Mouse (Mus musculus) embryonic facial prominence, embryonic 13.5 days (tissue): ENCODE measurements at regions not wholly inside any gene's neighbourhood (a gene's known extent, or its start where the extent isn't known, plus 50 kb on each side); places are given as distances from the start of the nearest gene placed in this dataset.
A peak's percentile ranks its signal among the peaks of the same experiment; 100 is the strongest.

Experiments used
- ATAC-seq: fragments of 200-750 bp; cut with Nextera tagmentation; 2 replicates; pipeline ENCODE4 v1.8.0; 2017; ENCODE audit warnings: low read depth; ENCODE audit not compliant: insufficient number of reproducible peaks, insufficient read depth, low FRiP score, low TSS enrichment
- H3K27ac ChIP-seq: fragments of 300-500 bp; sonication (generic); 2 replicates; pipeline ENCODE4 v1.5.1; 2015; ENCODE audit warnings: moderate library complexity, mild to moderate bottlenecking, inconsistent platforms
- H3K27me3 ChIP-seq: fragments of 300-500 bp; sonication (generic); 2 replicates; pipeline ENCODE4 v1.6.1; 2015; ENCODE audit warnings: mild to moderate bottlenecking, inconsistent platforms
- H3K36me3 ChIP-seq: fragments of 300-500 bp; sonication (generic); 2 replicates; pipeline ENCODE4 v1.6.1; 2015; ENCODE audit warnings: mild to moderate bottlenecking, inconsistent platforms
- H3K4me1 ChIP-seq: fragments of 300-500 bp; sonication (generic); 2 replicates; pipeline ENCODE4 v1.6.1; 2015; ENCODE audit warnings: inconsistent platforms
- H3K4me2 ChIP-seq: fragments of 300-500 bp; sonication (generic); 2 replicates; pipeline ENCODE4 v1.6.1; 2015; ENCODE audit warnings: moderate library complexity, mild to moderate bottlenecking, inconsistent platforms
- H3K4me3 ChIP-seq: fragments of 300-500 bp; sonication (generic); 2 replicates; pipeline ENCODE4 v1.5.1; 2015; ENCODE audit warnings: mild to moderate bottlenecking, inconsistent platforms
- H3K9ac ChIP-seq: fragments of 300-500 bp; sonication (generic); 2 replicates; pipeline ENCODE4 v1.6.1; 2015; ENCODE audit warnings: mild to moderate bottlenecking, inconsistent platforms
- H3K9me3 ChIP-seq: fragments of 300-500 bp; sonication (generic); 2 replicates; pipeline ENCODE4 v1.6.1; 2016; ENCODE audit warnings: inconsistent platforms
- WGBS: fragments of 180-500 bp; shearing (Covaris S2); methylation state at CpG from one replicate; pipeline ENCODE4 v1.1.7; 2015; ENCODE audit warnings: mixed read lengths; 5-methylcytosine and 5-hydroxymethylcytosine counted together

GRCm38 (mm10) chr14:99593864-99594263 lies 295.4 kb downstream of the Klf5 start:
- Histone ChIP-seq H3K9me3 (no peaks in the 10 kb centered on the region), H3K4me3 (no peak overlapping the region), H3K9ac (no peak overlapping the region), H3K27ac (no peak overlapping the region; the same call in 1 of the 2 replicates), H3K27me3 (no peaks in the 10 kb centered on the region), H3K36me3 (no peaks in the 10 kb centered on the region), H3K4me2 (no peak overlapping the region), H3K4me1 (peaks cover 5% of the 10 kb centered on the region; the same call in 1 of the 2 replicates)
- WGBS = 27% methylated on average over 6 of the region's 6 CpGs
- no peak for ATAC-seq

DNA sequence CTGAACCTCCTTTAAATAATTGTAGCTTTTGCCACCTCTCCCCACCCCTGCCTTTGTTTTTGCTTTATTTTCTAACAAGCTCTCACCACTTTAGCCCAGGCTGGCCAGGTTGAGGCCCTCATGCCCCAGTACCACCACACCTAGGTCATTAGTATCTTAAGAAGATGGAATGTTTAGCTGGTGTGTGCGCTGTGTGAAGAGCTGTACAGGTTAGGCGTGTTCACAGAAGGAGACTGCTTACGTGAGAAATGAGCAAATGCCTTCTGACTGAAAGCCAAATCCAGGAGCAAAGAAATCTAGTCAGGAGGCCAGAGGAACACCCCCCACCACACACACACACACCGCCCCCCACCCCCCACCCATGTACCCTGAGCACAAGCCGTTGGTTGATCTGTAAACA lies 303.4 kb downstream of the Klf5 start:
- no peaks in the 10 kb centered on the region for H3K27me3 ChIP-seq

DNA sequence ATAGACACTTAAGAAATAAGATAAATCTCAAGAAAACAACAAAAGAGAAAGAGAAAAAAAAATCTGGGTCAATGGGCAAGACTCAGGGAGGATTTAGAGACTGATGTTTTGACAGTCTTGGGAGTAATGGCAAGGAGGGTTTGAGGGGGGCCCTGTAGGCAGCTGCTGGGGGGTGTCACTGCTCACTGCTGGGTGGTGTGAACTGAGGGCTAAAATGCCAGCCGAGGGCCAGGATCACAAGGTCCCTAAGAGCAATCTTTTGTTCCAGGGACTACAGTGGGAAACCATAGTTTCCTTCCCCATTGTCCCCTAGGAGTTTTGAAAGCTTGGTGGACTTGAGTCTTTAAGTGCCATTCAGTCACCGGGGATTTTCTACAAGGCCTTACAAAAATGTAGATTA lies 304.8 kb downstream of the Klf5 start:
- no peak overlapping the region for H3K27ac ChIP-seq
- no peaks in the 10 kb centered on the region for H3K27me3 ChIP-seq
- 56% methylated on average over 2 of the region's 2 CpGs for WGBS
- H3K9me3 ChIP-seq = no peaks in the 10 kb centered on the region
- H3K4me1 ChIP-seq = no peaks in the 10 kb centered on the region
- H3K36me3 ChIP-seq = no peaks in the 10 kb centered on the region
- ATAC-seq = no peak
- no peak overlapping the region for H3K9ac ChIP-seq
- H3K4me2 ChIP-seq = no peak overlapping the region
- H3K4me3 ChIP-seq = no peak overlapping the region

More for the DNA sequence above, 303.4 kb downstream of the Klf5 start:
- no peak overlapping the region for H3K27ac ChIP-seq
- no peak overlapping the region for H3K9ac ChIP-seq
- H3K9me3 ChIP-seq = no peaks in the 10 kb centered on the region
- no peak overlapping the region for H3K4me3 ChIP-seq
- 75% methylated on average over 5 of the region's 5 CpGs for WGBS
- no peak overlapping the region for H3K4me2 ChIP-seq
- H3K4me1 ChIP-seq = no peaks in the 10 kb centered on the region
- no peak for ATAC-seq
- H3K36me3 ChIP-seq = no peaks in the 10 kb centered on the region

GRCm38 (mm10) chr14:99605351-99606100 lies 307.0 kb downstream of the Klf5 start:
- H3K9ac ChIP-seq = no peak overlapping the region
- ATAC-seq = peak; percentile 48; the same call in 1 of the 2 replicates
- 57% methylated on average over 6 of the region's 6 CpGs for WGBS

DNA sequence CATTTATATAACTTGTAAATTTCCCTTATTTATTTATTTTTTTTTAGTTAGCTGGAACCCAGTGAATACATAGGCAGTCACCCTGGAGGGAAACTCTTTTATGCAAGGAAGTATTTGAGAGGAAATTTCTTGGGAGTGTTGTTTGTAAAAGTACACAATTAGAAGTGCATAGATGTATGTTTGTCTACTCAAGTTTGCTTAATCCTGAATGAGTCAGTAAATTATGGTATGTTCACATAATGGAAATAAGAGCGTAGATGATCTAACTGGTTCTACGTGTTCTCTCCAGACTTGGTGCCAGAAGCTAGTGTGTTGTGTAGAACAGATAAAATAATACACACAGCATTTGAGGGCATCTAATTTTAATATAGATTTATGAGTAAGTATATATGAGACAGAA lies 310.5 kb downstream of the Klf5 start:
- Histone ChIP-seq H3K4me1 (no peaks in the 10 kb centered on the region), H3K9me3 (no peaks in the 10 kb centered on the region), H3K27ac (no peak overlapping the region), H3K4me2 (no peak overlapping the region), H3K27me3 (no peaks in the 10 kb centered on the region), H3K4me3 (no peak overlapping the region), H3K36me3 (no peaks in the 10 kb centered on the region), H3K9ac (no peak overlapping the region)
- 94% methylated on average over 2 of the region's 2 CpGs for WGBS
- ATAC-seq = no peak

More at GRCm38 (mm10) chr14:99605351-99606100, 307.0 kb downstream of the Klf5 start:
- H3K4me2 ChIP-seq = no peak overlapping the region
- no peaks in the 10 kb centered on the region for H3K4me1 ChIP-seq
- no peaks in the 10 kb centered on the region for H3K27me3 ChIP-seq
- no peaks in the 10 kb centered on the region for H3K36me3 ChIP-seq
- peak overlapping the region; percentile 23; the same call in 1 of the 2 replicates for H3K27ac ChIP-seq
- H3K4me3 ChIP-seq = no peak overlapping the region
- no peaks in the 10 kb centered on the region for H3K9me3 ChIP-seq

GRCm38 (mm10) chr14:99611435-99611834 lies 312.9 kb downstream of the Klf5 start:
- ATAC-seq = no peak
- 90% methylated on average over 5 of the region's 5 CpGs for WGBS
- Histone ChIP-seq H3K4me1 (no peaks in the 10 kb centered on the region), H3K27ac (no peak overlapping the region), H3K4me3 (no peak overlapping the region), H3K4me2 (no peak overlapping the region), H3K27me3 (no peaks in the 10 kb centered on the region), H3K9me3 (no peaks in the 10 kb centered on the region), H3K9ac (no peak overlapping the region), H3K36me3 (no peaks in the 10 kb centered on the region)

DNA sequence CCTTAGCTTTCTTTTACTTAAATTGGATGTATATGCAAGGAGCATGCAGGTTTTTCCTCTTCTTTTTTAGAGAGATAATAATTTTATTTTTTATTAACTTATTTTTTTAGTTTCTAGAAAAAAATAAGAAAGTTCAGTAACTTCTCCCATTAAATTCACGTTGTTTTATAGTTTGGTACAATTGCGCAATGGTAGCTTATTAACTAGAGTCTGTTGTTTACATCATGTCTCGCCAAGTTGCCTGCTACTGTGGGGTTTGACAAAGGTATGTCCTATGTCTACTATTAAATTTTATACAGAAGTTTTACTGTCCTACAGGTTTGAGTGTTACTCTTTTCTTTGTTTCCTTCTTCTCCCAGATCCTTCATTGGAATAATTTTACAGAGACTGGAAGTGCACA lies 313.6 kb downstream of the Klf5 start:
- no peaks in the 10 kb centered on the region for H3K27me3 ChIP-seq
- H3K27ac ChIP-seq = no peak overlapping the region
- no peaks in the 10 kb centered on the region for H3K9me3 ChIP-seq
- no peak overlapping the region for H3K9ac ChIP-seq
- H3K4me2 ChIP-seq = no peak overlapping the region
- 87% methylated on average over 3 of the region's 3 CpGs for WGBS
- H3K4me3 ChIP-seq = no peak overlapping the region
- ATAC-seq = no peak
- no peaks in the 10 kb centered on the region for H3K36me3 ChIP-seq
- no peaks in the 10 kb centered on the region for H3K4me1 ChIP-seq

GRCm38 (mm10) chr14:99614748-99615147 lies 316.3 kb downstream of the Klf5 start:
- H3K4me3 ChIP-seq = no peak overlapping the region
- WGBS = 87% methylated on average over 3 of the region's 3 CpGs
- no peak overlapping the region for H3K9ac ChIP-seq
- H3K4me2 ChIP-seq = no peak overlapping the region
- H3K36me3 ChIP-seq = no peaks in the 10 kb centered on the region
- no peaks in the 10 kb centered on the region for H3K9me3 ChIP-seq
- no peaks in the 10 kb centered on the region for H3K27me3 ChIP-seq
- no peaks in the 10 kb centered on the region for H3K4me1 ChIP-seq
- no peak for ATAC-seq
- no peak overlapping the region for H3K27ac ChIP-seq

DNA sequence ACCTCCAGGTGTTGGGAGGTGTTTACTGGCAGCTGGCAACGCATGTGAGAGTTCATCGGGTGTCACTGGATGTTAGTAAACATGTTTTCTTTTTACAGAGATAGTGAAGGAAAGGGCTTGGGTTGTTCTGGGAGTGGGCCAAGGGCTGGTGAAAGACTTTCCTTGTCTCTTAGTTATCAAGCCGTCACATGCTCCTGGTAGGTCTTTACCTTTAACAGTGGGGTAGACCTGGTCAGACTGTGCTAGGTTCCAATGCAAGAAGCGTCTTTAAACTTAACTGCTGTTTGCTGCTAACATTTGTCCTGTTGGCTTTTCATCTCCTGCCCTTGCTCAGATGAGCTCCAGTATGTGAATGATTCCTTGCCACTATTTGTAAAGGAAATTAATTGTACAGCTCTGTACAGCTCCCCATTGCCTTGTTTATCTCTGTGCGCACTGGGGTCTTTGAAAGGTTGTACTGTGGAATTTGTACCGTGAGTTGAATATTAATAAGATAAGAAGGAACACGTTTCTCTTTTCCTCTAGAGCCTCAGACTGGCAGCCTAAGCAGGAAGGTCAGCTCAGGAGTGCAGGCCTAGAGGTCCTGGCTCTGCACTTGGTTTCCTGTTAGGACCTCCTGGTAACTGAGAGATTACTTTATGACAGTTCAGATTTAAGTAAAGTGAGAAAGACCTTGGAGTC lies 318.3 kb downstream of the Klf5 start:
- no peaks in the 10 kb centered on the region for H3K36me3 ChIP-seq
- H3K27me3 ChIP-seq = no peaks in the 10 kb centered on the region
- no peak overlapping the region for H3K4me3 ChIP-seq
- H3K9me3 ChIP-seq = no peaks in the 10 kb centered on the region
- no peak overlapping the region for H3K9ac ChIP-seq
- H3K4me2 ChIP-seq = no peak overlapping the region
- no peak overlapping the region for H3K27ac ChIP-seq
- 74% methylated on average over 7 of the region's 7 CpGs for WGBS
- H3K4me1 ChIP-seq = no peaks in the 10 kb centered on the region
- ATAC-seq = no peak

DNA sequence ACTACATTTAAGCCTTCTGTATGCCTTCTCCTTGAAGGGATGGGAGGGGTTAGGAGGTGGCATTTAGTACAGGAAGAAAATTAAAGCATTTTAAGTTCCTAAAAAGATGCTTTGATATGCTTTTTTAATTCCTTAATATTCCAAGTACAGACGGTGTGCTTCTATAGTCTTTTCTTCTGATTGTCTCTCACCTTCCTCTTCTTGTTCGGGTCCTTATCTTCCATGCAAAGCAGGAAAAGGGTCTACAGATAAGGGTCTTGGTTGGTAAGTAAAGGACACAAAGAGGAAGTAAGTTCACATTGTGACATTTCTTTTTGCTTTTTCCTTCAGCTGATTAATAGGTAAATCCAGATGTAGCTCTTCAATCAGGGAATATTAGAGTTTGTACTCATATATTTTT lies 318.9 kb downstream of the Klf5 start:
- H3K4me1 ChIP-seq = no peaks in the 10 kb centered on the region
- H3K9ac ChIP-seq = no peak overlapping the region
- H3K9me3 ChIP-seq = no peaks in the 10 kb centered on the region
- no peak overlapping the region for H3K27ac ChIP-seq
- no peak for ATAC-seq
- H3K4me3 ChIP-seq = no peak overlapping the region
- H3K36me3 ChIP-seq = no peaks in the 10 kb centered on the region
- 76% methylated on average over 2 of the region's 2 CpGs for WGBS
- no peaks in the 10 kb centered on the region for H3K27me3 ChIP-seq
- no peak overlapping the region for H3K4me2 ChIP-seq

- Histone ChIP-seq H3K36me3 (no peaks in the 10 kb centered on the region), H3K4me2 (no peak overlapping the region), H3K9me3 (no peaks in the 10 kb centered on the region), H3K9ac (no peak overlapping the region), H3K4me3 (no peak overlapping the region), H3K4me1 (no peaks in the 10 kb centered on the region), H3K27ac (no peak overlapping the region), H3K27me3 (no peaks in the 10 kb centered on the region)
- 81% methylated on average over 3 of the region's 3 CpGs for WGBS
- 0 out of 2 replicates have a peak, but pooled peaks have one; percentile 6 for ATAC-seq
Observed at GRCm38 (mm10) chr14:99621538-99621937, 323.0 kb downstream of the Klf5 start.
